Mouse (Mus musculus): ENCODE data around the gene Psmb11. TPM values are rescaled to one million over a fixed set of nuclear protein-coding genes. Genes with fewer than 3 reads are reported as not detected.
"Not testable (repeated sequence)": the region's sequence is repeated elsewhere in the genome, so short reads cannot be mapped to it uniquely, and the experiment has no call there.

Gene Psmb11
- polyA plus RNA-seq, 3 experiments from 2014 or later: not detected

- no peak for ATAC-seq
These were observed 17.5 kb upstream of the Psmb11 start for GRCm38 (mm10) chr14:54603686-54604085.

- ATAC-seq: peak; percentile 32
These were observed 15.4 kb upstream of the Psmb11 start, which contains the start of gene 4931414P19Rik for GRCm38 (mm10) chr14:54605752-54606321. TSS of gene 4931414P19Rik (minus strand) at chr14:54605993.

GRCm38 (mm10) chr14:54607226-54607625 lies 14.0 kb upstream of the Psmb11 start:
- ATAC-seq: no peak

- no peak for ATAC-seq
These were observed 12.0 kb upstream of the Psmb11 start for GRCm38 (mm10) chr14:54609245-54609644.

- ATAC-seq: peak; percentile 35
These were observed 11.3 kb upstream of the Psmb11 start for GRCm38 (mm10) chr14:54609962-54610361.

GRCm38 (mm10) chr14:54610648-54611047 lies 10.6 kb upstream of the Psmb11 start:
- no peak for ATAC-seq

GRCm38 (mm10) chr14:54614130-54614529 lies 7.1 kb upstream of the Psmb11 start:
- not testable (repeated sequence) for ATAC-seq

GRCm38 (mm10) chr14:54616226-54616825 lies 4.9 kb upstream of the Psmb11 start:
- ATAC-seq: no peak

GRCm38 (mm10) chr14:54617152-54617896 lies 3.9 kb upstream of the Psmb11 start:
- ATAC-seq: peak; percentile 61

GRCm38 (mm10) chr14:54617897-54618365 lies 3.3 kb upstream of the Psmb11 start, which contains the start of gene Psmb5:
TSS of gene Psmb5 (minus strand) at chr14:54618022.
- ATAC-seq: peak; percentile 98

- no peak for ATAC-seq
These were observed 2.1 kb downstream of the Psmb11 start for GRCm38 (mm10) chr14:54623334-54623733.

GRCm38 (mm10) chr14:54624976-54625375 lies 3.7 kb downstream of the Psmb11 start:
- no peak for ATAC-seq

- no peak for ATAC-seq
These were observed 6.9 kb downstream of the Psmb11 start for GRCm38 (mm10) chr14:54628103-54628502.

- no peak for ATAC-seq
These were observed 8.6 kb downstream of the Psmb11 start for GRCm38 (mm10) chr14:54629797-54630196.

- ATAC-seq: no peak
These were observed 9.5 kb downstream of the Psmb11 start for GRCm38 (mm10) chr14:54630583-54631239.

- no peak for ATAC-seq
These were observed 10.0 kb downstream of the Psmb11 start for GRCm38 (mm10) chr14:54631240-54631599.

- no peak for ATAC-seq
These were observed 11.0 kb downstream of the Psmb11 start for GRCm38 (mm10) chr14:54632252-54632651.

- no peak for ATAC-seq
These were observed 12.9 kb downstream of the Psmb11 start for GRCm38 (mm10) chr14:54634182-54634581.

GRCm38 (mm10) chr14:54636954-54637353 lies 15.7 kb downstream of the Psmb11 start:
- ATAC-seq: no peak

- ATAC-seq: no peak
These were observed 17.0 kb downstream of the Psmb11 start for GRCm38 (mm10) chr14:54638210-54638609.

- ATAC-seq: no peak
These were observed 18.9 kb downstream of the Psmb11 start for GRCm38 (mm10) chr14:54640121-54640520.

GRCm38 (mm10) chr14:54640946-54641304 lies 19.7 kb downstream of the Psmb11 start, which contains the start of gene Gm17606:
TSS of gene Gm17606 (plus strand) at chr14:54640952.
- ATAC-seq: no peak

All from inflammation-experienced regulatory T-cells, adult 6 months (primary cell).